Mouse (Mus musculus): ENCODE measurements around the gene Lrrn3. TPM values are rescaled to one million over a fixed set of nuclear protein-coding genes. Genes with fewer than 3 reads are reported as not detected.

Gene Lrrn3
- polyA plus RNA-seq, 1 experiment from 2014 or later = 5.1 TPM

GRCm38 (mm10) chr12:41417099-41417498 is 69.1 kb downstream of the Lrrn3 start:
- no peaks in the 10 kb centered on the region for H3K27me3 ChIP-seq (ENCODE audit: control insufficient read depth, insufficient read depth, low read length)
- 53% methylated on average over 3 of the region's 3 CpGs for WGBS (ENCODE audit: insufficient replicate concordance)
- no peaks in the 10 kb centered on the region for H3K9me3 ChIP-seq (replicated peaks; ENCODE audit: control insufficient read depth, low read length)
- no peaks in the 10 kb centered on the region for H3K36me3 ChIP-seq (ENCODE audit: control insufficient read depth, insufficient read depth, low read length)
- ATAC-seq (replicated peaks; ENCODE audit: insufficient number of reproducible peaks, low FRiP score, low TSS enrichment) = no peak
- H3K9ac ChIP-seq (ENCODE audit: low read depth, low read length) = no peak overlapping the region
- no peak overlapping the region for H3K4me3 ChIP-seq (ENCODE audit: low read depth, low read length)
- no peak overlapping the region for H3K4me2 ChIP-seq
- no peaks in the 10 kb centered on the region for H3K4me1 ChIP-seq (ENCODE audit: control insufficient read depth, insufficient read depth, low read length)
- H3K27ac ChIP-seq (ENCODE audit: low read depth, low read length) = no peak overlapping the region

GRCm38 (mm10) chr12:41416635-41417034 is 69.6 kb downstream of the Lrrn3 start:
- no peaks in the 10 kb centered on the region for H3K9me3 ChIP-seq (replicated peaks; ENCODE audit: control insufficient read depth, low read length)
- H3K9ac ChIP-seq (ENCODE audit: low read depth, low read length) = no peak overlapping the region
- H3K4me2 ChIP-seq = no peak overlapping the region
- ATAC-seq (replicated peaks; ENCODE audit: insufficient number of reproducible peaks, low FRiP score, low TSS enrichment) = no peak
- H3K27me3 ChIP-seq (ENCODE audit: control insufficient read depth, insufficient read depth, low read length) = no peaks in the 10 kb centered on the region
- no peaks in the 10 kb centered on the region for H3K36me3 ChIP-seq (ENCODE audit: control insufficient read depth, insufficient read depth, low read length)
- H3K4me1 ChIP-seq (ENCODE audit: control insufficient read depth, insufficient read depth, low read length) = no peaks in the 10 kb centered on the region
- H3K4me3 ChIP-seq (ENCODE audit: low read depth, low read length) = no peak overlapping the region
- H3K27ac ChIP-seq (ENCODE audit: low read depth, low read length) = no peak overlapping the region

- H3K9ac ChIP-seq (ENCODE audit: low read depth, low read length) = no peak overlapping the region
- no peak overlapping the region for H3K4me2 ChIP-seq
- no peak for ATAC-seq (replicated peaks; ENCODE audit: insufficient number of reproducible peaks, low FRiP score, low TSS enrichment)
- 41% methylated on average over 3 of the region's 3 CpGs for WGBS (ENCODE audit: insufficient replicate concordance)
- no peak overlapping the region for H3K27ac ChIP-seq (ENCODE audit: low read depth, low read length)
- H3K27me3 ChIP-seq (ENCODE audit: control insufficient read depth, insufficient read depth, low read length) = no peaks in the 10 kb centered on the region
- no peaks in the 10 kb centered on the region for H3K36me3 ChIP-seq (ENCODE audit: control insufficient read depth, insufficient read depth, low read length)
- no peaks in the 10 kb centered on the region for H3K9me3 ChIP-seq (replicated peaks; ENCODE audit: control insufficient read depth, low read length)
- H3K4me3 ChIP-seq (ENCODE audit: low read depth, low read length) = no peak overlapping the region
- H3K4me1 ChIP-seq (ENCODE audit: control insufficient read depth, insufficient read depth, low read length) = no peaks in the 10 kb centered on the region
These were observed 76.8 kb downstream of the Lrrn3 start for GRCm38 (mm10) chr12:41409431-41409830.

- Histone ChIP-seq H3K36me3 (ENCODE audit: control insufficient read depth, insufficient read depth, low read length) (no peaks in the 10 kb centered on the region), H3K9me3 (replicated peaks; ENCODE audit: control insufficient read depth, low read length) (no peaks in the 10 kb centered on the region), H3K4me1 (ENCODE audit: control insufficient read depth, insufficient read depth, low read length) (no peaks in the 10 kb centered on the region), H3K4me2 (no peak overlapping the region), H3K4me3 (ENCODE audit: low read depth, low read length) (no peak overlapping the region), H3K27me3 (ENCODE audit: control insufficient read depth, insufficient read depth, low read length) (no peaks in the 10 kb centered on the region), H3K9ac (ENCODE audit: low read depth, low read length) (no peak overlapping the region), H3K27ac (ENCODE audit: low read depth, low read length) (no peak overlapping the region)
- 59% methylated on average over 3 of the region's 3 CpGs for WGBS (ENCODE audit: insufficient replicate concordance)
- ATAC-seq (replicated peaks; ENCODE audit: insufficient number of reproducible peaks, low FRiP score, low TSS enrichment) = no peak
These were observed 84.3 kb downstream of the Lrrn3 start for GRCm38 (mm10) chr12:41401923-41402322.
